Mouse (Mus musculus) spleen, adult 2 months (tissue): ENCODE measurements around the gene Mxra8.

Experiments
- CTCF ChIP-seq: fragments of 200-500 bp; IDR thresholded peaks from 2 replicates; pipeline ENCODE4 v1.5.1; 2011; ENCODE audit warnings: mild to moderate bottlenecking, inconsistent platforms; ENCODE audit not compliant: insufficient read depth, insufficient read length, insufficient replicate concordance; ENCODE audit errors: extremely low read depth
- POLR2A ChIP-seq: fragments of 200-500 bp; IDR thresholded peaks from 2 replicates; pipeline ENCODE4 v1.6.1; 2011; ENCODE audit warnings: low read depth, low read length, inconsistent platforms

DNA sequence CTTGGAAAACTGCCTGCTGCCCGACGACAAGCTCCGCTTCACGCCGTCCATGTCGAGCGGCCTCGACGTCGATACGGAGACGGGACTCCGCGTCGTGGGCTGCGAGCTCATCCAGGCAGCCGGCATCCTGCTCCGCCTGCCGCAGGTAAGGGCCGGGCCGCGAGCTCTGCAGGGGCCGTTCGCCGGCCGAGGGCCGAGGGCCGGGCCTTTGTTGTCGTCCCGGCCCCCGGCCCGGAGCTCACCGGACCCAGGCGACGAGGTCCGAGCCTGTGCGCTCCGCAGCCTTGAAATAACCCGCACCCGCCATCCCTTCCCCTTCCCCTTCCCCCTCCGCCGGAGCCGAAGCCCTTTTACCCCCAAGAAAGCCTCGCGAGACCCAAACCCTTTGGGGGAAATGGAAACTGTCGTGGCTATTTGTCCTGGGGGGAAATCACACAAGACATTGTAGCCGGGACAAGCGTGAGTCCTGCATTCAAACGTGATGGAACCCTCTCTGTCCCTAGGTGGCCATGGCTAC lies 26.8 kb upstream of the Mxra8 start:
- TF ChIP-seq POLR2A (no peak), CTCF (no peak)
